Mouse (Mus musculus) C2C12 (cell line): Measurements from ENCODE around the gene Dazap1.

Source experiments
- CEBPB ChIP-seq: IDR thresholded peaks from one replicate; pipeline ENCODE4 v1.6.1; 2011; ENCODE audit warnings: low read depth, mild to moderate bottlenecking, control low read depth, moderate library complexity
- CTCF ChIP-seq: IDR thresholded peaks from one replicate; pipeline ENCODE4 v1.5.1; 2011; ENCODE audit not compliant: control insufficient read depth, insufficient read depth, insufficient read length
- MAX ChIP-seq: IDR thresholded peaks from one replicate; pipeline ENCODE4 v1.6.1; 2011; ENCODE audit warnings: mild to moderate bottlenecking, control low read depth
- MYOD1 ChIP-seq: IDR thresholded peaks from one replicate; pipeline ENCODE4 v1.6.1; 2011; ENCODE audit warnings: low read depth; ENCODE audit not compliant: control insufficient read depth, insufficient read length
- MYOG ChIP-seq: IDR thresholded peaks from one replicate; pipeline ENCODE4 v1.6.1; 2011; ENCODE audit not compliant: control insufficient read depth, insufficient read length; ENCODE audit errors: extremely low read depth
- USF1 ChIP-seq: IDR thresholded peaks from one replicate; pipeline ENCODE4 v1.6.1; 2011; ENCODE audit warnings: low read depth, mild to moderate bottlenecking, control low read depth, moderate library complexity

GRCm38 (mm10) chr10:80288097-80288496 is 26.8 kb downstream of the Dazap1 start:
- no peak for TF ChIP-seq CTCF
- TF ChIP-seq MAX, result no peak
- TF ChIP-seq USF1, result no peak
- TF ChIP-seq MYOD1, result no peak
- no peak for TF ChIP-seq MYOG
- TF ChIP-seq CEBPB, result no peak
